Mouse (Mus musculus) brown adipose tissue, adult 24 weeks (tissue): Measurements from ENCODE around the gene Slc17a7. TPM values are rescaled to one million over a fixed set of nuclear protein-coding genes. Genes with fewer than 3 reads are reported as not detected.

ENCODE experiments used
- H3K27ac ChIP-seq: fragments of 200-500 bp; replicated peaks from 2 replicates; pipeline ENCODE4 v1.5.1; 2012; ENCODE audit warnings: low read depth, mild to moderate bottlenecking, low read length
- H3K4me1 ChIP-seq: fragments of 200-500 bp; 2 replicates; pipeline ENCODE4 v1.6.1; 2012; ENCODE audit warnings: low read length, mixed read lengths; ENCODE audit not compliant: control insufficient read depth, insufficient read depth, insufficient read length
- H3K4me3 ChIP-seq: fragments of 200-500 bp; 2 replicates; pipeline ENCODE4 v1.5.1; 2012; ENCODE audit warnings: low read depth, mild to moderate bottlenecking, low read length, moderate library complexity; ENCODE audit not compliant: insufficient read depth
- polyA plus RNA-seq: library from polyadenylated mRNA; stranded (reverse); fragments of >200 nt; gene quantifications from 2 replicates; pipeline ENCODE4 v1.2.4, GENCODE M21; 2012; ENCODE audit not compliant: missing spikeins, insufficient read depth, insufficient read length

Slc17a7 gene
- polyA plus RNA-seq, 1 experiment: not detected

DNA sequence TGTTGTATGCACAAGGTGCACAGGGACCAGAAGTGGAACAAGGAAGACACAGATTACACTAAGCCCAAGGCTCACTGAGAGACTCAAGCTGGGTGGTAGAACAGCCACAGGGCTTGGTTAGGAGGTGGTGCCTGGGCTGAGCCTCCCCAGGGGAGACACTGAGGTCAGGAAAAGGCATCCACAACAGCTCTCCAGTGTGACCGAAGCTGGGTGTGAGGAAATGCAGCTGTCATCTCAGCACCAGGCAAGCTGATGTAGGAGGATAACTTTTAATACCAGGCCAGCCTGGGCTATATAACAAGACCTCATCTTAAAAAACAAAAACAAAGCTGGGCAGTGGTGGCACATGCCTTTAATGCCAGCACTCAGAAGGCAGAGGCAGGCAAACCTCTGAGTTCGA is 27.4 kb downstream of the Slc17a7 start:
- Histone ChIP-seq H3K4me3 (no peak overlapping the region), H3K4me1 (no peaks in the 10 kb centered on the region), H3K27ac (no peak overlapping the region)

DNA sequence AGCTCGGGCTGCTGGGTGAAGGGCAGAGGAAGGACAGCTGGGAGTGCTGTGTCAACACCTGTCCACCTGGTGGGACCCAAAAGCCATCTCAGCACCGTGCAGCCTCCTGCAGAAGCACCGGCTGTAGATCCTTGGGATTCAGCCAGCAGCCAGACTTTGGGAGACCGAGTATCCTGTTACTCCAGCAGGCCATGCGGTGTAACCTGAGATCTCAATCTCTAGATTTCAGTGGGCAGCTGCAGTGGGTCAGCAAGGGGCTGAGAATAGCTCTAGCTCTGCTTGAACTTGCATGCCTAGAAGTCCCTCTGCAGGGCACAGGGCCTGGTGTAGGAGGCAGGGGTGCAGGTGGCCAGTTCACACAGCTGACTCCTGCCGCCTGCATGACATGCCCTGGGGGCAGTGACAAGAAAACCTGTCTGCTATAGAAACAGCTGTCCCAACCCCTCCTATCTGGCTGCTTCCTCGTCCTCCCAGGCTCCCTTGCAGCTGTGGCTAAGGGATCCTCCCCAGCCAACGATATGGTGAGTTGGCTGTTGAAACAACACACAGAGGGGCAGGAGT is 28.1 kb downstream of the Slc17a7 start:
- Histone ChIP-seq H3K4me1 (no peaks in the 10 kb centered on the region), H3K4me3 (no peak overlapping the region), H3K27ac (no peak overlapping the region)

DNA sequence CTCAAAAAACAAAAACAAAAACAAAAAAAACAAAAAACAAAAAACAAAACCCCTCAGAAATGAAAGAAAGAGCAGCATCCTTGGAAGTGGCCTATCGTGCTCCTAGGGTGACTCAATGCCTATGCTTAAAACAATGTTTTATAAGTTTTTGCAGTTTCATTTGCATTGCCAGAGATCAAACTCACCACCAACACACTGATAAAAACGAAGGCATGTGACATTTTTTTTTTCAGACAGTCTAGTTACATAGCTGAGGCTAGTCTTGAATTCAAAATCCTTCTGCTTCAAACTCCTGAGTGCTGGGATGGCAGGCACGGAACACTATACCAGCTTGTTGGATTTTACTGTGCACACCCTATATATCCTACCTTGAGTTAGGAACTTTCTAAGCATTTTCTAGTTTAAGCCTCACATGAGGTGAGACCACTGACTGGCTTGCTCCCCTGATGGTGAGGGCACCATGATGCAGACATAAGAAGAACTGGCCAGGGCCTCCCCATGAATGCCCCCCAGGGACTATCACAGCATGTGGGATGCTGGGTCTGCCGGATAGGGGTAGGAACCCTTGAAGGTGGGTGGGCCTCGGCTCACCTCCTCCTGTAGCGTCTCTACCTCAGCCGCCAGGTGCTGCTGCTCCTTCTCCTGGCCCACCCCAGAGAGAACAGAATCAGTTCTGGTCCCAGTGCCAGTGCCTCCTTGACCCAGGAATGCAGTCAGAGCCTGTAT is 29.0 kb downstream of the Slc17a7 start:
- Histone ChIP-seq H3K27ac (no peak overlapping the region), H3K4me1 (no peaks in the 10 kb centered on the region), H3K4me3 (no peak overlapping the region)

DNA sequence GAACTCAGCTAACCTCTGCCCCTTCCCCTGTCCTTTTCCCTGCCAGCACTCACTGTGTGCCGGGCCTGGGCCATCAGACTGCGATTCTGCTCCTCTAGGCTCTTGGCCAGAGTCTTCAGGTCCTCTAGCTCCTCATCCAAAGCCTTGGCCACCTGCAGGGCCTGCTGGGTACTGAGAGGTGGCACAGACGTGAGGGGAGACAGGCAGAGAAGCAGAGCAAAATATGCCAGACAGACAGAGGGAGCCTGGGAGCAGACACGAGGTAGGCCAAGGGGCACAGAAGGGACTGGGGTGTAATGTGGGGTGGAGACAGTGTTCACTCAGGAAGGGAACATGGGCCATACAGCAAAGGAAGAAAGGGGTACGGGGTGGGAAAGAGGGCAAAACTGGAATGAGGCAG is 29.7 kb downstream of the Slc17a7 start:
- Histone ChIP-seq H3K27ac (no peak overlapping the region), H3K4me3 (no peak overlapping the region), H3K4me1 (no peaks in the 10 kb centered on the region)

DNA sequence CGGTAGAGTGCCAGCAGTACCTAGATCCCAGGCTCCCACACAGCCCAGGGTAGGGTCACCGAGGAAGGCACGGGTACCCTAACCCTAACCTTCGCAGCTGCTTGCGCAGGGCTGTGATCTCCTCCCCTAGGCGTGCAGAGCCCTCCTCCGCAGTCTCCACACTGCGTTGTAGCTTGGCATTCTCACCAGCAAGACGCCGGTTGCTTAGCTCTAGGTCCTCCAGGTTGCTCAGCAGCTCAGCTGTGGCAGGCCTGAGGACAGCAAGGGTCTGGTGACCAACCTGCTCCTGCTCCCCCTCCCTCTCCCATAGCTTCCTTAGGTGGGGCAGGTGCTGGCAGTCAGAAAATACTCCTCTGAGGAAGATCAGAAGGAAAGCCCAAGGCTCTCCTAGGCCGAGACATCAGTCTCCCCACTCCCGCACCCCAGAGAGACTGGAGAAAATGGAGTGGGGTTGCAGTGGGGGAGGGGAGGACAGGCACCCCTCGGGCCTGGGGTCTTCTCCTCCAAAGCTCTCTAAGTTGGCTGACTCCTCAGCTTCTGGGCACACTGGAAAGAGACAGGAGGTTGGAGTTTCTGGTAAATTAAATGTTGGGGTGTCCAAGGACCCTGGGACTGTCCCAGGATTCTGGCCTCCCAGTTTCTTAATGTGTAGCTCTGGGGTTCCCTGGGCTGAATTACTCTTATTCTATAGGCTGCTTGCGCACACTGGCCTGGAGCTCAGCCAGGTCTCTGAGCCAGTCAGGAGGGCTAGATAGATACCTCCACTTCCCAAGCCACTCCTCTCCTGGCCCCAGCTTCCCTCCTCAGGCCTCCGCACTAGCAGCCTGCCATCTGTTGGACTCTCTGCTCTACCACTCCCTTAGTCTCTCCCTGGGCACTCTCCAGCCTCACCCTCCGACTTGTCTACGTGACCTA is 30.4 kb downstream of the Slc17a7 start:
- Histone ChIP-seq H3K4me1 (no peaks in the 10 kb centered on the region), H3K27ac (no peak overlapping the region), H3K4me3 (no peak overlapping the region)

DNA sequence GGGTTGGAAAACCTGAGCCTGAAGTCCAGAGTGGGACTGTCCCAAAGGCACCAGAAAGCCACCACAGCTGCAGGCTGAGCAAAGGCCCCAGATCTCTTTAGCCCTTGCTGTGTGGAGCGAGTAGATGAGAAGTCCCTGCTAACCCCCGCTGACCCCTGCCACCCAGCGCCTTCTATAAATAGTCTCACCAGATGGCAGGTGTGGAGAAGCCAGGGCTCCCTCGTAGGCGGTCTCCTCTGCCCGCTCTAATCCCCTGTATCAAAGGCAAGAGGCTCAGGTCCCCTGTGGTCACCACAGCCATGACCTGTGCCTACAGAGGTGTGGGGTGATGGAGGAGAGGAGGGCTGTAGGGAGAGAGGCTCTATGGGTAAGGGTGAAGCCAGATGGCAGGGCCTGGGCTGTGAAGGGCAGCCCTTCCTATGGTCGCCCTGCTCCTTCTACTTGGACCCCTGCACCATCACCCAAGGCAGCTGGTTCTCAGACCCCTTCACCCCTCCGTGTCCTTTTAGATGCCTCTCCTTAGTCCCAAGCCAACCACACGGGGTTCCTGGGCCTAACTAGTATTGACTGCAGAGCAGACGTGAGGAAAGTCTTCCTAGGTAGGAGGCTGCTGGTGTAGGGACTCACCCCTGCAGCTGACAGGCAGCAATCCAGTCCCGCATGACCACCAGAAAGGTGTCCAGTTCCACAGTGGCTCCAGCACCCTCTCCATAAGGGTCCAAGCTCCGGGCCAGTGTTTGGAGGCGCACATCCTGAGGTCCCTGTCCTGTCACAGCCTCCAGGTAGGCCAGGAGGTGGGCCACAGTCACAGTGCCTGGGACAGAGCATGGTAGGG is 31.8 kb downstream of the Slc17a7 start:
- Histone ChIP-seq H3K4me1 (no peaks in the 10 kb centered on the region), H3K4me3 (no peak overlapping the region), H3K27ac (no peak overlapping the region)

DNA sequence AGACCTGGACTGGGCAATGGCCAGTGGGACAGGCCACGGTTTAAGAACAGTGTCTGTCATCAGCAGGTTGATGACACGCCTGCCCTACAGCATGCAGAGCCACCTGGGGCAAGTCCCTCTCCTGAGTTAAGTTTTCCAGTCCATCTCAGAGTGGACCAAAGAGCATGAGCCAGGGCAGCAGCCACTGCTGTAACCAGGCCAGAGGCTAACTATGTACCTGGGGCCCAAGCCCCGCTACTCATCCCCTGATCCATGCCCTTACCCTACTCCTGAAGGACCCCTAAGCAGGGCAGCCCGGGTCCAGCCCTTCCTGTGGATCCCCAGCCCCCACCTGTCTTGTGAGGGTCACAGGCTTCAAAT is 32.4 kb downstream of the Slc17a7 start:
- Histone ChIP-seq H3K27ac (no peak overlapping the region), H3K4me1 (no peaks in the 10 kb centered on the region), H3K4me3 (no peak overlapping the region)

DNA sequence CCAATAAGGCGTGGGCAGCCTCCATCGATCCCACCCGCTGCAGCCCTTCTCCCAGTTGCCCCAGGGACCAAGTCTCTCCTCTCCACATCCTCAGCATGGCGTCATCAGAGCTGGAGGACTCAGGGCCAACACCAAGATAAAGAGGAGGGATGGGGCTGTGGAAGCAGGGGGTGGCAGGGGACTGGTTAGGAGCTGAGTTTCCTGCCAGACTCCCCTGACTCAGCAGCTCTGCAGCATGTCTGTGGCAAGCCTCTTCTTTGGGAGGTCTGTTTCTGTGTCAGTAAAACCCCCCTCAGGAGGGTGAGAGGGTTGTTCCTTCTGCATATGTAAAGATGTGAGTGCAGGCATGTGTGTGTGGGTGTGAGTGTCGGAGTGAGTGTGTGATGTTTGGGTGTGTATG is 33.2 kb downstream of the Slc17a7 start:
- H3K27ac ChIP-seq: no peak overlapping the region
- no peaks in the 10 kb centered on the region for H3K4me1 ChIP-seq
- H3K4me3 ChIP-seq: no peak overlapping the region

DNA sequence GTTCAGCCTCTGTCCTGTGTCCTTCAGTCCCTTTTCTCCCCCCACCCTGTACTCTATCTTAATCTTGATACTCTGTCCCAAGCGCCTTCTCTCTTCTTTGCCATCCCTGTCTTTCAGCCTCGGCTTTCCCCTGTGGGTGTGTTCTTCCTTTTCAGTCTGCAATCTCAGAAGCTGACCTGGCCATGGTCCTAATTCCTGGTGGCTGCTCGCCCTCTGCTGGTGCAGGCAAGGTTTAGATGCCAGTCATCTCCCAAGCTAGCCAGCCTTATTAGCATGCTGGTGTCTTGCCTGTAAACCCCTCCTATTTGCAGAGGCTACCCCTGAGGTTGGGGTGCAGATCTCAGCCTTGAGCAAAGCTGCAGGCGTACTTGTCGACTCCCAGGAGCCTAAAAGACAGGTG is 34.7 kb downstream of the Slc17a7 start:
- Histone ChIP-seq H3K4me3 (no peak overlapping the region), H3K27ac (no peak overlapping the region), H3K4me1 (no peaks in the 10 kb centered on the region)

DNA sequence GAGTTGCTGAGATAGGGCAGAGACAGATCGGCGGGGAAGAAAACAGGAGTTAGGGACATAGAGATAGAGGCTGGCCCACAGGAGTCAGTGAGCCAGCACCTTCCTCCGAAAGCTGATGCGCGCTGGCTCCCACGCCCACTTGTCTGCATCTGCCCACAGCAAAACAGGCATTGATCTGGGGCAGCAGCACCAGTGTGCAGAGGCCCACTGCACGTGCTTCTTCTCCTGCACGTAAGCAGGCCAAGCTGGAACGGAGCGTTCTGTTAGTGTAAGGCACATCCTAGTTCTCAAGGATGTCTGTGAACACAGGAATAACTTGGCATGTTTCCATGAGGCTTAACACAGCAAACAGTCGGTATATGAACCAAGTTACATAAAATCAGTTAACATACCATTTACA is 35.2 kb downstream of the Slc17a7 start:
- Histone ChIP-seq H3K27ac (no peak overlapping the region), H3K4me1 (no peaks in the 10 kb centered on the region), H3K4me3 (no peak overlapping the region)

DNA sequence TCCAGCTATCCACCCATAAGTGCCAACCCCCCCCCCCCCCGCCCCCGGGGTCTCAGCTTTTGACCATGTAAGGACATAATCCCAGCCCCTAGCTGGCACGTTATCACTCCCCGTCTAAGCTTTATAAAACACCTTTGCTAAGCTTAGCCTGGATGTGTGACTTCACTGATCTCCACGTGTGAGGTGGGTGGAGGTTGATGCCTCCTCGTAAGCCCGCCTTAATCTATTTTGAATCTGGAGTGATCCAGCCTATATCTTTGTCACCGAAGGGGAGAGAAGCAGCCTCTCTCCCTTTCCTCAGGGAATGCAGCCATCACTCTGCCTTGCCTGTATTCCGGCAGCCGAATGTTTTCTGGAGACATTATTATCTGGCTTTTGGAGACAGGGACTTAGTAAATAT is 38.9 kb downstream of the Slc17a7 start:
- H3K4me3 ChIP-seq: no peak overlapping the region
- H3K27ac ChIP-seq: no peak overlapping the region
- H3K4me1 ChIP-seq: no peaks in the 10 kb centered on the region

DNA sequence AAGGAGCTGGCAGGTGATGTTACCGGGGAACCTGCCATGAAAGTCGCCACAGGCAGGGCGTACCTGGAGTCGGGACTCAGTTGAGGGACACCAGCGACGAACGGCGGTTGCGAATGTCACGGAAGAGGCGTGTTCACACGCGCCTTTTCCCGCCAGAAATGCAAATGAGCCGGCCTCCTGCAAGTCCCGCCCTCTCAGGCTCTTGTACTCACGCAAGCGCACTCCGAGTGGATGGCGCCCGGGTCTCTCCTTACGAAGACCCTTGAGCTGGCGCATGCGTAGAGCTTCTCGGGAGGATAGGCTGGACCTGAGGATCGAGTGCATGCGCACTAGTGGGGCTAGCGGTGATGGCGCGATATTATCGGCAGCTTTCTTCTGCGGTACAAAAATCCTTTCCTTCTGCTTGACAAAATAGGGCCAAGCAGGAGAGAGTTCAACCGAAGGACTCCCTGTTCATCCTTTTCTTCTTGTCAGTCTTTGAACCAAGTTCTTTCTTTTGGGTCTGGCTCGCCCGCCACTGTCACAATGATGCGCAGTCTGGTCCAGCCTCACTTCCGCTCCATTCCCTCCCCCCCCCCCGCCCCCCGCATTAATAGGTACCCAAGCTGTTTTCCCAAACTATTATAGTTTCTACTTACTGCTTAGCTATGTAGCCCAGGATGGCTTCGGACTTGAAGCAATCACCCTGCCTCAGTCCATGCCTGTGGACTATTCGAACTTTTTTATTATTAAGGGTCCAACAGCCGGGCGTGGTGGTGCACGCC is 40.8 kb downstream of the Slc17a7 start, which contains the start of gene Ccdc155:
Ccdc155 (minus strand) TSS at position 513 of the 764 bp plus-strand sequence.
- Histone ChIP-seq H3K4me3 (peak within 1 kb of the TSS; percentile 50), H3K27ac (no peak within 1 kb of the TSS), H3K4me1 (no peaks in the 10 kb centered on the region)

DNA sequence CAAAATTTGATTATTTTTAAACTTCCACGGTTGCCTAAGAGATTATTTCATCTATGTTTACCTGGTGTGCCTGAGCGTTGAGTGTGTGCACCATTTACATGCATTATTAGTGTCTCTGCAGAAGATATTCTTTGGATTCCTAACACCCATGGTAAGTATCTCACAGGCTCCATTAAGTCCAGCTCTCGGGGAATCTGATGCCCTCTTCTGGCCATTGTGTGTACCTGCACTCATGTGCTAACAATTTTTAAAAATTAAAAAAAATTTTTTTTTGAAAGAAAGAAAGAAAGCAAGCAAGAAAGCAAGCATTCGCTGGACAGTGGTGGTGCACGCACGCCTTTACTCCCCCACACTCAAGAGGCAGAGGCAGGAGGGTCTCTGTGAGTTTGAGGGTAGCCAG is 44.5 kb downstream of the Slc17a7 start:
- no peaks in the 10 kb centered on the region for H3K4me1 ChIP-seq
- H3K4me3 ChIP-seq: no peak overlapping the region
- H3K27ac ChIP-seq: no peak overlapping the region

DNA sequence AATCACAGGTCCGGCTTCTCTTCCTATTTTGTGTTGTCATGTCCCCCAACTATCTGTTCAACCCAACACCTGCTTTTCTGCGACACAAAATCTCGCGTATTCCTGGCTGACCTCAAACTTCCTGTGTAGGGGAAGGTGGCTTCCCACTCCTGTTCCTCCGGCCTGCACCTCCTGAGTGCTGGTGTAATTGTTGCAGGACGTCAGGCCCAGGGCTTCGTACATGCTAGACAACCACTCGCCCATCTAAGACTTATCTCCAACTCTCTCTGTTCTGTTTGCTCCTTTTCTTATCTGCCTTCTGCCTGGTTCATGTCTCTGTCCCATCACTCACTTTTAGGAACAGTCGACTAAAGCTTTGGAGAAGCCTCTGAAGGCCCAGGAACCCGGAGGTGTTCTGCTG is 47.3 kb downstream of the Slc17a7 start:
- Histone ChIP-seq H3K4me3 (no peak overlapping the region), H3K27ac (no peak overlapping the region), H3K4me1 (peaks cover 2% of the 10 kb centered on the region; the same call in 1 of the 2 replicates)
